Mouse (Mus musculus): ENCODE results near the gene Hes2. TPM values are rescaled to one million over a fixed set of nuclear protein-coding genes. Genes with fewer than 3 reads are reported as not detected.

Gene Hes2
- total RNA-seq, 2 experiments from 2014 or later: not detected

- DNase-seq (ENCODE audit: low spot score): peak; percentile 11
These were observed 27.0 kb downstream of the Hes2 start for GRCm38 (mm10) chr4:152185510-152186204.

- DNase-seq (ENCODE audit: low spot score): no peak
These were observed 27.8 kb downstream of the Hes2 start for GRCm38 (mm10) chr4:152186205-152187082.

GRCm38 (mm10) chr4:152187142-152187541, 28.5 kb downstream of the Hes2 start:
- no peak for DNase-seq (ENCODE audit: low spot score)

- no peak for DNase-seq (ENCODE audit: low spot score)
These were observed 30.0 kb downstream of the Hes2 start for GRCm38 (mm10) chr4:152188651-152189050.

GRCm38 (mm10) chr4:152189071-152189470, 30.4 kb downstream of the Hes2 start:
- DNase-seq (ENCODE audit: low spot score): no peak

GRCm38 (mm10) chr4:152189691-152190090, 31.0 kb downstream of the Hes2 start:
- DNase-seq (ENCODE audit: low spot score): no peak

GRCm38 (mm10) chr4:152190096-152190653, 31.5 kb downstream of the Hes2 start:
- no peak for DNase-seq (ENCODE audit: low spot score)

- DNase-seq (ENCODE audit: low spot score): no peak
These were observed 32.0 kb downstream of the Hes2 start for GRCm38 (mm10) chr4:152190701-152191100.

GRCm38 (mm10) chr4:152192569-152192968, 33.9 kb downstream of the Hes2 start:
- no peak for DNase-seq (ENCODE audit: low spot score)

- DNase-seq (ENCODE audit: low spot score): no peak
These were observed 36.0 kb downstream of the Hes2 start for GRCm38 (mm10) chr4:152194476-152195175.

GRCm38 (mm10) chr4:152196276-152196675, 37.6 kb downstream of the Hes2 start:
- DNase-seq (ENCODE audit: low spot score): no peak

GRCm38 (mm10) chr4:152197545-152197944, 38.9 kb downstream of the Hes2 start:
- DNase-seq (ENCODE audit: low spot score): no peak

GRCm38 (mm10) chr4:152199617-152200016, 41.0 kb downstream of the Hes2 start:
- DNase-seq (ENCODE audit: low spot score): no peak

GRCm38 (mm10) chr4:152201492-152201891, 42.8 kb downstream of the Hes2 start:
- no peak for DNase-seq (ENCODE audit: low spot score)

GRCm38 (mm10) chr4:152202418-152202817, 43.8 kb downstream of the Hes2 start:
- no peak for DNase-seq (ENCODE audit: low spot score)

- DNase-seq (ENCODE audit: low spot score): no peak
These were observed 44.2 kb downstream of the Hes2 start for GRCm38 (mm10) chr4:152202905-152203304.

- DNase-seq (ENCODE audit: low spot score): no peak
These were observed 46.0 kb downstream of the Hes2 start for GRCm38 (mm10) chr4:152204663-152205062.

GRCm38 (mm10) chr4:152206199-152206598, 47.5 kb downstream of the Hes2 start:
- peak; percentile 32 for DNase-seq (ENCODE audit: low spot score)

GRCm38 (mm10) chr4:152209623-152210022, 51.0 kb downstream of the Hes2 start:
- DNase-seq (ENCODE audit: low spot score): no peak

Measured in gastrocnemius, adult 18-20 months (tissue).